In the genomic region with DNA sequence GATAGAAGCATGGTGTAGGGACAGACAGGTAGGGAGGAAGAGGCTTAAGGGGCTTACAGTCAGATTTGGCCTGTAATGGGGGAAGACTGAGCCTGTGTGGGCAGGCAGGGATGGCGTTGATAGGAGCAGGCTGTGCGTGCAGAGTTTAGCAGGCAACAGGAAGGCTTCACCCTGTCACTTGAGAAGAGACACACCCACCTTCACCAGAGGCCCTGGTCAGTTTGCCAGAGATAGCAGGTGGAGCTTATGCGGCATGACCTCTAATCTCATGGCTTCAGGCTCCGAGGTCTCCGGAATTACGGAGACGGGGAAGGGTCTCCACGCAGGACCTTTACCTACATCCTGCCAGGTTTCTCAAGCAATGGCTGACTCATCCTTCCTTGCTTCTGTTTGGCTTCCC, we compare ENCODE assay signal across 7 mouse cellular contexts. TPM values are rescaled to one million over a fixed set of nuclear protein-coding genes. Genes with fewer than 3 reads are reported as not detected.
DNase-seq lines count a peak whose midpoint lies in the region; ATAC-seq and TF ChIP-seq lines count a peak whose summit lies in the region.

No protein-coding gene starts in this region.

- no peak overlapping the region for H3ac ChIP-seq in myocyte (ENCODE audit: control insufficient read depth, insufficient read length)

- no peak for ATAC-seq in heart, embryonic 16.5 days (replicated peaks; ENCODE audit: extremely low read depth, insufficient read depth, low FRiP score)
- no peak for ATAC-seq in midbrain, embryonic 14.5 days (ENCODE audit: low FRiP score, low TSS enrichment)
- ATAC-seq in frontal cortex, adult (ENCODE audit: low TSS enrichment): no peak

- DNase-seq in layer of hippocampus, adult 2 months (ENCODE audit: low spot score in 2 of 2): no peak
- no peak for DNase-seq in layer of hippocampus, postnatal 36 days
- peak; percentile 21 for DNase-seq in c-Kit-positive CD71-positive TER-119-negative erythroid progenitor cells, embryonic 14.5 days (ENCODE audit: low read depth)
- DNase-seq in midbrain, embryonic 14.5 days: no peak

- H3K36me3 ChIP-seq in heart, embryonic 16.5 days (ENCODE audit: control insufficient read depth, insufficient read depth): no peaks in the 10 kb centered on the region
- no peaks in the 10 kb centered on the region for H3K36me3 ChIP-seq in myocyte (ENCODE audit: control insufficient read depth, insufficient read depth)
- H3K36me3 ChIP-seq in midbrain, embryonic 14.5 days (ENCODE audit: control insufficient read depth, insufficient read depth, low read length): no peaks in the 10 kb centered on the region

- H3K27me3 ChIP-seq in heart, embryonic 16.5 days (ENCODE audit: control insufficient read depth, insufficient read depth, low read length): no peaks in the 10 kb centered on the region
- no peaks in the 10 kb centered on the region for H3K27me3 ChIP-seq in myocyte (ENCODE audit: control insufficient read depth, insufficient read depth, insufficient read length)
- H3K27me3 ChIP-seq in midbrain, embryonic 14.5 days (ENCODE audit: control insufficient read depth, insufficient read depth, low read length): no peaks in the 10 kb centered on the region

- H3K27ac ChIP-seq in layer of hippocampus, adult 2 months: peak overlapping the region; percentile 83
- peak overlapping the region; percentile 48 for H3K27ac ChIP-seq in heart, embryonic 16.5 days (ENCODE audit: low read length)
- no peak overlapping the region for H3K27ac ChIP-seq in midbrain, embryonic 14.5 days (replicated peaks; ENCODE audit: low read depth, low read length)

- no peaks in the 10 kb centered on the region for H3K9me3 ChIP-seq in heart, embryonic 16.5 days (replicated peaks; ENCODE audit: control insufficient read depth, low read length)
- no peaks in the 10 kb centered on the region for H3K9me3 ChIP-seq in midbrain, embryonic 14.5 days (ENCODE audit: control insufficient read depth, low read length)

- H3K79me2 ChIP-seq in myocyte (ENCODE audit: control insufficient read depth, insufficient read depth): peaks cover 76% of the 10 kb centered on the region

- H3K4me1 ChIP-seq in heart, embryonic 16.5 days (ENCODE audit: control insufficient read depth, insufficient read depth, low read length): peaks cover 24% of the 10 kb centered on the region
- no peaks in the 10 kb centered on the region for H3K4me1 ChIP-seq in midbrain, embryonic 14.5 days (ENCODE audit: control insufficient read depth, insufficient read depth, low read length)

- H3K9ac ChIP-seq in heart, embryonic 16.5 days (ENCODE audit: low read length): 0 out of 2 replicates have a peak overlapping the region, but pooled peaks have one; percentile 13
- no peak overlapping the region for H3K9ac ChIP-seq in midbrain, embryonic 14.5 days (replicated peaks; ENCODE audit: low read length)

- TF ChIP-seq POLR2A in myocyte (IDR thresholded peaks at IDR 0.05; ENCODE audit: insufficient read length, low read depth): no peak

- no peak overlapping the region for H3K4me2 ChIP-seq in heart, embryonic 16.5 days (ENCODE audit: low read depth, low read length)
- H3K4me2 ChIP-seq in myocyte (ENCODE audit: low read depth): peak overlapping the region; percentile 53
- H3K4me2 ChIP-seq in midbrain, embryonic 14.5 days (ENCODE audit: low read length): no peak overlapping the region

- WGBS in heart, embryonic 16.5 days: 31% methylated on average over 8 of the region's 8 CpGs
- 86% methylated on average over 8 of the region's 8 CpGs for WGBS in midbrain, embryonic 14.5 days

- TF ChIP-seq CTCF in layer of hippocampus, adult 2 months (conservative IDR thresholded peaks at IDR 0.05): no peak

- H3K4me3 ChIP-seq in layer of hippocampus, adult 2 months: no peak overlapping the region
- no peak overlapping the region for H3K4me3 ChIP-seq in heart, embryonic 16.5 days (ENCODE audit: low read length)
- no peak overlapping the region for H3K4me3 ChIP-seq in myocyte
- no peak overlapping the region for H3K4me3 ChIP-seq in midbrain, embryonic 14.5 days (replicated peaks; ENCODE audit: low read depth, low read length)

TF ChIP-seq in myocyte, 11 proteins besides CTCF, POLR2A, EP300 and RAD21:
- TF ChIP-seq MYOG (IDR thresholded peaks at IDR 0.05; ENCODE audit: control insufficient read depth in 1 of 3, insufficient read depth in 1 of 3, insufficient read length in 2 of 3, low read depth in 2 of 3) (peak in 2 of 3 experiments; percentile 46 to 77), POLR2AphosphoS2 (IDR thresholded peaks at IDR 0.05; ENCODE audit: insufficient read length, low read depth) (no peak), E2F4 (IDR thresholded peaks at IDR 0.05; ENCODE audit: insufficient read depth) (no peak), USF1 (IDR thresholded peaks at IDR 0.05; ENCODE audit: low read depth) (no peak), REST (IDR thresholded peaks at IDR 0.05; ENCODE audit: insufficient read depth, insufficient read length) (no peak), MYOD1 (IDR thresholded peaks at IDR 0.05; ENCODE audit: control insufficient read depth in 1 of 3, insufficient read length in 2 of 3, low read depth in 2 of 3) (peak in 2 of 3 experiments; percentile 20 to 79), SRF (IDR thresholded peaks at IDR 0.05; ENCODE audit: control insufficient read depth, insufficient read length, low read depth) (peak; percentile 11), MAX (IDR thresholded peaks at IDR 0.05; ENCODE audit: low read depth) (no peak), TCF3 (IDR thresholded peaks at IDR 0.05; ENCODE audit: insufficient read length, low read depth) (no peak), TCF12 (IDR thresholded peaks at IDR 0.05; ENCODE audit: insufficient read depth, poor library complexity, severe bottlenecking) (peak; percentile 39), CEBPB (IDR thresholded peaks at IDR 0.05; ENCODE audit: insufficient read depth, poor library complexity, severe bottlenecking) (no peak)

RNA-seq across cellular contexts. Expression of a gene that starts 27.2 kb away (rescaled TPM):
- 10 to 100 TPM; 58.0 to 69.6 TPM for total RNA-seq in layer of hippocampus, adult 2 months (2021)
- 10 to 100 TPM; 58.1 to 70.6 TPM for total RNA-seq in layer of hippocampus, postnatal 36 days (2021)
- polyA plus RNA-seq in heart, embryonic 16.5 days (2015; fragmentation: Nextera tagmentation; extraction: Ambion mirVana): 73.7 and 75.0 TPM in 2 replicates
- 157 TPM for polyA plus RNA-seq in myocyte (2012; fragmentation: generic; extraction: Trizol)
- polyA plus RNA-seq in midbrain, embryonic 14.5 days (2014; fragmentation: Nextera tagmentation; extraction: Ambion mirVana): 54.5 and 56.7 TPM in 2 replicates

RNA-seq across cellular contexts. Expression of a gene that starts 40.2 kb away (rescaled TPM):
- 10 to 100 TPM; 31.2 to 46.2 TPM for total RNA-seq in layer of hippocampus, adult 2 months (2021)
- total RNA-seq in layer of hippocampus, postnatal 36 days (2021): 10 to 100 TPM; 36.6 to 44.2 TPM
- 23.0 and 24.3 TPM in 2 replicates for polyA plus RNA-seq in heart, embryonic 16.5 days (2015; fragmentation: Nextera tagmentation; extraction: Ambion mirVana)
- 55.3 TPM for polyA plus RNA-seq in myocyte (2012; fragmentation: generic; extraction: Trizol)
- polyA plus RNA-seq in midbrain, embryonic 14.5 days (2014; fragmentation: Nextera tagmentation; extraction: Ambion mirVana): 48.1 and 54.3 TPM in 2 replicates

RNA-seq across cellular contexts. Expression of a gene that starts 58.2 kb away (rescaled TPM):
- 10 to 100 TPM; 13.5 to 15.5 TPM for total RNA-seq in layer of hippocampus, adult 2 months (2021)
- 10 to 100 TPM; 10.6 to 11.4 TPM for total RNA-seq in layer of hippocampus, postnatal 36 days (2021)
- polyA plus RNA-seq in heart, embryonic 16.5 days (2015; fragmentation: Nextera tagmentation; extraction: Ambion mirVana): 81.2 and 90.1 TPM in 2 replicates
- polyA plus RNA-seq in myocyte (2012; fragmentation: generic; extraction: Trizol): 47.3 TPM
- 48.0 and 50.2 TPM in 2 replicates for polyA plus RNA-seq in midbrain, embryonic 14.5 days (2014; fragmentation: Nextera tagmentation; extraction: Ambion mirVana)
